Mouse (Mus musculus) liver, adult 2 months (tissue): ENCODE measurements around the gene Cavin1. TPM values are rescaled to one million over a fixed set of nuclear protein-coding genes. Genes with fewer than 3 reads are reported as not detected.
"Not testable (repeated sequence)": the region's sequence is repeated elsewhere in the genome, so short reads cannot be mapped to it uniquely, and the experiment has no call there.

ENCODE experiments used
- DNase-seq: peaks from one replicate; pipeline ENCODE4 v3.0.0-alpha.2; 2011; ENCODE audit warnings: low read depth, low spot score; ENCODE audit errors: extremely low read depth
- H3K27ac ChIP-seq: fragments of 200-500 bp; replicated peaks from 2 replicates; pipeline ENCODE4 v1.5.1; 2012; ENCODE audit warnings: low read depth, mild to moderate bottlenecking, control low read depth, inconsistent platforms, low read length; ENCODE audit not compliant: insufficient read depth
- H3K27me3 ChIP-seq: fragments of 200-500 bp; 2 replicates; pipeline ENCODE4 v1.6.1; 2012; ENCODE audit warnings: mild to moderate bottlenecking, moderate library complexity, low read length, inconsistent platforms; ENCODE audit not compliant: control insufficient read depth, insufficient read depth
- H3K36me3 ChIP-seq: fragments of 200-500 bp; 2 replicates; pipeline ENCODE4 v1.6.1; 2012; ENCODE audit warnings: low read length, inconsistent platforms; ENCODE audit not compliant: control insufficient read depth, insufficient read depth
- H3K4me1 ChIP-seq: fragments of 200-500 bp; 2 replicates; pipeline ENCODE4 v1.6.1; 2011; ENCODE audit warnings: low read length; ENCODE audit not compliant: control insufficient read depth, insufficient read depth
- H3K4me3 ChIP-seq: fragments of 200-500 bp; 2 replicates; pipeline ENCODE4 v1.5.1; 2011; ENCODE audit warnings: low read depth, mild to moderate bottlenecking, control low read depth, low read length, moderate library complexity; ENCODE audit not compliant: insufficient read depth
- H3K79me2 ChIP-seq: fragments of 200-500 bp; 2 replicates; pipeline ENCODE4 v1.6.1; 2012; ENCODE audit warnings: inconsistent platforms, mild to moderate bottlenecking, low read length, moderate library complexity; ENCODE audit not compliant: control insufficient read depth, insufficient read depth
- H3K9ac ChIP-seq: fragments of 200-500 bp; 2 replicates; pipeline ENCODE4 v1.6.1; 2012; ENCODE audit warnings: low read depth, mild to moderate bottlenecking, control low read depth, inconsistent platforms, low read length
- CTCF ChIP-seq: fragments of 200-500 bp; IDR thresholded peaks from 2 replicates; pipeline ENCODE4 v1.5.1; 2011; ENCODE audit warnings: low read depth, low read length, control low read depth
- POLR2A ChIP-seq: fragments of 200-500 bp; IDR thresholded peaks from 2 replicates; pipeline ENCODE4 v1.6.1; 2011; ENCODE audit warnings: low read length, control low read depth; ENCODE audit not compliant: insufficient read depth; ENCODE audit errors: extremely low read depth
- WGBS: fragments of 180-500 bp; shearing (Covaris S2); methylation state at CpG from one replicate; pipeline ENCODE4 v1.1.7; 2018; 5-methylcytosine and 5-hydroxymethylcytosine counted together
- polyA plus RNA-seq: library from polyadenylated mRNA; depleted of rRNA; stranded (reverse); fragments of >200 nt; gene quantifications from 2 replicates; pipeline ENCODE4 v1.2.3, GENCODE M21; 2012
- total RNA-seq: library from RNA; depleted of rRNA; stranded (reverse); fragments of >200 nt; gene quantifications from 2 replicates; pipeline ENCODE4 v1.2.3, GENCODE M21; 2014

The Cavin1 gene
- total and polyA plus RNA-seq, 2 experiments = 4.0 to 4.1 TPM

DNA sequence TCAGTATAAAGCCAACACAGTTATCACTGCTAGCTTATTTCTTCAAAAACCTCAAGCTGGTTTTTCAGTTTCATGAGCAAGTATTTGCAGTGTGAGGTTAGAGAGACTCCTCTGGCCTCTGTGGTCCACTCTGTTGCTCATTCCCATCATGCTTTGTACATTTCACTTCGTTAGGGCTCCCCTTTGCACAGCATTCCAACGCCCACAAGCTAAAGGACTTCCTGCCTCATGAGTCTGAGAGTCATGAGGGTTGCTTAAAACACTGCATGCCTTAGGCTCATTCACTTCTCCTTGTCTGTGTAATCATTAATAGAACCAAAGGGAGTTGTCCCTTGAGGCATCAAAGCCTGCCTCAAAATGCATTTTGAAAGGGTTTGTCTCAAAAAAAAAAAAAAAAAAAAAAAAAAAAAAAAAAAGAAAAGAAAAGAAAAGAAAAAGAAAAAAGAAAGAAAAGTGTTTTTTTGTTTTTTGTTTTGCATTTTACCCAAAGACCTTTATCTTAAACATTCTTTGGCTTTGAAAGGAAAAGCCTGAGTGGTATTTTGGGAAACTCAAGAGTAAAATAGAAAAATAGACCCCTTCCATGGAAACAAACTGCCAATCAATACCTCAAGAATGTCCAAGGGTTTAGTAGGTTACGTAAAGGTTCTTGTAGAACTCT is 32.5 kb upstream of the Cavin1 start:
- no peak for DNase-seq
- H3K4me3 ChIP-seq = no peak overlapping the region
- H3K4me1 ChIP-seq = no peaks in the 10 kb centered on the region
- no peaks in the 10 kb centered on the region for H3K79me2 ChIP-seq
- no peak overlapping the region for H3K27ac ChIP-seq
- 0 out of 2 replicates have a peak, but pooled peaks cover 3% of the 10 kb centered on the region for H3K27me3 ChIP-seq
- TF ChIP-seq POLR2A (no peak), CTCF (no peak)
- no peak overlapping the region for H3K9ac ChIP-seq
- H3K36me3 ChIP-seq = no peaks in the 10 kb centered on the region
- WGBS = 42% methylated on average over 3 of the region's 3 CpGs

DNA sequence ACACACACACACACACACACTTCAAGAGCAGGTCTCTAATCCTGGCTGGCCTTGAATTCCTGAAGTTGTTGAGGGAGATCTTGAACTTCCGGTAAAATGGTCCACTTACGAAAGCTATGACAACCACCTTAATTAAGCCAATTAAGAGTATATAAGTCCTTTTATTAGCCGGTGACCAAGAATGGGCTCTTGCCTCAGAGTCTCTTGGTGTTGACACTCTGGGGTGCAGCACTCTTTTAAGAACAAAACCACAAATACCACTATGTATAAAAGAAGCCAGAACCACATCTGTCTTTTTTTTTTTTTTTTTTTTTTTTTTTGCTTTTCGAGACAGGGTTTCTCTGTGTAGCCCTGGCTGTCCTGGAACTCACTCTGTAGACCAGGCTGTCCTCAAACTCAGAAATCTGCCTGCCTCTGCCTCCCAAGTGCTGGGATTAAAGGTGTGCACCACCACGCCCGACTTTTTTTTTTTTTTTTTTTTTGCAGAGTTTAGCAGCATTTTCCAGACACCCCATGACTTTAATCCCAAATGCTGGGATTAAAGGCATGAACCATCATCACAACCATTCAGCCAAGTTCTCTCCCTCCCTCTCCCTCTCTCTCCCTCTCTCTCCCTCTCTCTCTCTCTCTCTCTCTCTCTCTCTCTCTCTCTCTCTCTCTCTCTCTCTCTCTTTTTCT is 31.3 kb upstream of the Cavin1 start:
- H3K4me3 ChIP-seq, H3K4me1 ChIP-seq, H3K27me3 ChIP-seq, H3K9ac ChIP-seq, H3K27ac ChIP-seq, DNase-seq, H3K36me3 ChIP-seq, H3K79me2 ChIP-seq: not testable (repeated sequence)
- 89% methylated on average over 6 of the region's 6 CpGs for WGBS

DNA sequence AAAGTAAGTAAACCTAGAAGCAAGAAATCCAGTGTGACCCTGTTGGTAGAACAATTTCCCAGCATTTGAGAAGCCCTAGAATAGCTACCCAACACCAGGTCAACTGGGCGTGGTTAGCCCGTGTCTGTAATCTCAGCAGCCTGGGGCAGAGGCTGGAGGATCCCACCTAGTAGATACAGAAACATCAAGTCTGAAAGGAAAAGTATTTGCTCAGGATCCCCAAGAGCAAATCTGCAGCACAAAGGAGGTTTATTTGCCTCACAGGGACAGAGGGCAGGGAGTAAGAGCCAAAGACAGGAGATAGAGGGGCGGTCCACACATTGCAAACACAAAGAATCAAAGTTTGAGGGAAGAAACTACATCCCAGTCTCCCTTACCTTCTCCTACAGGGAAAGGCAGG is 28.6 kb upstream of the Cavin1 start:
- DNase-seq = no peak
- no peak overlapping the region for H3K4me3 ChIP-seq
- no peaks in the 10 kb centered on the region for H3K79me2 ChIP-seq
- 0 out of 2 replicates have a peak, but pooled peaks cover 3% of the 10 kb centered on the region for H3K27me3 ChIP-seq
- no peak overlapping the region for H3K9ac ChIP-seq
- 77% methylated on average over 3 of the region's 3 CpGs for WGBS
- TF ChIP-seq POLR2A (no peak), CTCF (no peak)
- H3K27ac ChIP-seq = no peak overlapping the region
- H3K4me1 ChIP-seq = no peaks in the 10 kb centered on the region; the same call in 1 of the 2 replicates
- H3K36me3 ChIP-seq = no peaks in the 10 kb centered on the region

DNA sequence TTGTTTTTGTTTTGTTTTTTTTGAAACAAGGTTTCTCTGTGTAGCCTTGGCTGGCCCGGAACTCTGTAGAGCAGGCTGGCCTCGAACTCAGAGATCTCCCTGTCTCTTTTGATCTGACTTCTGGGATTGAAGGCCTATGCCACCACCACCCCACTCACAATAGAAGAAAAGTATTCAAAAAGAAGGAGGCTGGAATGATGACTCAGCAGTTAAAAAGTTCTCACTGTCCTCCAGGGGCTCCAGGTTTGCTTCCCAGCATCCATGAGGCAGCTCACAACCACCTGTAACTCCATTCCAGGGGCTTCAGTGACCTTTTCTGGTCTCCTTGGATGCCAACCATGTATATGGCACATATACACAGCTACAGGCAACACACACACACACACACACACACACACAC is 28.1 kb upstream of the Cavin1 start:
- no peaks in the 10 kb centered on the region for H3K36me3 ChIP-seq
- H3K79me2 ChIP-seq = no peaks in the 10 kb centered on the region
- TF ChIP-seq POLR2A (no peak), CTCF (no peak)
- no peak for DNase-seq
- no peaks in the 10 kb centered on the region; the same call in 1 of the 2 replicates for H3K4me1 ChIP-seq
- WGBS = 95% methylated on average over 2 of the region's 2 CpGs
- 0 out of 2 replicates have a peak, but pooled peaks cover 3% of the 10 kb centered on the region for H3K27me3 ChIP-seq
- H3K4me3 ChIP-seq = no peak overlapping the region
- no peak overlapping the region for H3K9ac ChIP-seq
- H3K27ac ChIP-seq = no peak overlapping the region

DNA sequence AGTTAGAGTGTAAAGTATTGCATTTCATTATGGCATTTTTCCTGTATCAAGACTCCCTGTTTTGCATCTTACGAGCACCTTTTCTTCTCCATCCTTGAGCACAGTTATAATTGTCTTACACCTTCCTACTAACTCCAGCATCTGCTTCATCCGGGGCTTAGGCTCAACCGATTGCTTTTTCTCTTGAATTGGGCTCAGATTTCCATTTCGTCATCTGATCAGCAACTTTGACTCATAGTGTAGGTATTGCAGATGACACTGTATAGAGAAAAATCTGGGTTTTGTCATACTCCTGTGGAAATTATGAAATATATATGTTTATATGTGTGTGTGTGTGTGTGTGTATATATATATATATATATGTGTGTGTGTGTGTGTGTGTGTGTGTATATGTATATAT is 25.8 kb upstream of the Cavin1 start:
- H3K9ac ChIP-seq = no peak overlapping the region
- no peaks in the 10 kb centered on the region for H3K79me2 ChIP-seq
- no peaks in the 10 kb centered on the region; the same call in 1 of the 2 replicates for H3K4me1 ChIP-seq
- DNase-seq = no peak
- H3K27ac ChIP-seq = no peak overlapping the region
- H3K4me3 ChIP-seq = no peak overlapping the region
- no peaks in the 10 kb centered on the region for H3K36me3 ChIP-seq
- H3K27me3 ChIP-seq = 0 out of 2 replicates have a peak, but pooled peaks cover 3% of the 10 kb centered on the region
- TF ChIP-seq CTCF (no peak), POLR2A (no peak)
- WGBS = 86% methylated on average over 4 of the region's 4 CpGs

DNA sequence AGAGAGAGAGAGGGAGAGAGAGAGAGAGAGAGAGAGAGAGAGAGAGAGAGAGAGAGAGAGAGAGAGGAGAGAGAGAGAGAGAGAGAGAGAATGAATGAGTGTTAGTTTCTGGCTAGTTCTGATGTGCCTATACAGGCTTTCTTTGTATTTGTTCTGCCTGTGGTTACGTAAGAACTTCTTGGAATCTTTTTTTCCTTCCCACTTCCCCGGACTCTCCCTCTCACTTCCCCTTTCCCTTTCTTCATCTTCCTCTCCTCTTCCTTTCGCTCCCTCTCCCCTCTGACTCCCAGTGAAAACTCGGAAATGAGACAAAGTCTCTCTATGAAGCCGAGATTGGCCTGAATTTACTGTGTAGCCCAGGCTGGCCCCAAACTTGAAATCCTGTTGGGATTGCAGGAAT is 24.0 kb upstream of the Cavin1 start:
- Histone ChIP-seq H3K9ac (no peak overlapping the region), H3K79me2 (no peaks in the 10 kb centered on the region)
- WGBS = 66% methylated on average over 5 of the region's 5 CpGs

More for the DNA sequence above, 24.0 kb upstream of the Cavin1 start:
- Histone ChIP-seq H3K4me3 (no peak overlapping the region), H3K36me3 (no peaks in the 10 kb centered on the region), H3K4me1 (no peaks in the 10 kb centered on the region; the same call in 1 of the 2 replicates), H3K27me3 (no peaks in the 10 kb centered on the region), H3K27ac (no peak overlapping the region)
- DNase-seq = no peak
- TF ChIP-seq POLR2A = no peak
- TF ChIP-seq CTCF = no peak
